Mouse (Mus musculus) C2C12 (cell line): ENCODE data around the gene D630003M21Rik.

Experiments used
- CEBPB ChIP-seq: IDR thresholded peaks from one replicate; pipeline ENCODE4 v1.6.1; 2011; ENCODE audit warnings: low read depth, mild to moderate bottlenecking, control low read depth, moderate library complexity
- CTCF ChIP-seq: IDR thresholded peaks from one replicate; pipeline ENCODE4 v1.5.1; 2011; ENCODE audit not compliant: control insufficient read depth, insufficient read depth, insufficient read length
- FOSL1 ChIP-seq: IDR thresholded peaks from one replicate; pipeline ENCODE4 v1.8.0; 2011; ENCODE audit warnings: mild to moderate bottlenecking, low read length; ENCODE audit not compliant: poor library complexity, insufficient read depth, severe bottlenecking
- MAX ChIP-seq: IDR thresholded peaks from one replicate; pipeline ENCODE4 v1.6.1; 2011; ENCODE audit warnings: mild to moderate bottlenecking, control low read depth
- MYOD1 ChIP-seq: IDR thresholded peaks from one replicate; pipeline ENCODE4 v1.6.1; 2011; ENCODE audit warnings: low read depth; ENCODE audit not compliant: control insufficient read depth, insufficient read length
- MYOG ChIP-seq: IDR thresholded peaks from one replicate; pipeline ENCODE4 v1.6.1; 2011; ENCODE audit not compliant: control insufficient read depth, insufficient read length; ENCODE audit errors: extremely low read depth
- USF1 ChIP-seq: IDR thresholded peaks from one replicate; pipeline ENCODE4 v1.6.1; 2011; ENCODE audit warnings: low read depth, mild to moderate bottlenecking, control low read depth, moderate library complexity

- no peak for TF ChIP-seq CTCF
- no peak for TF ChIP-seq MAX
- no peak for TF ChIP-seq USF1
- TF ChIP-seq MYOG = no peak
- TF ChIP-seq CEBPB = no peak
- TF ChIP-seq MYOD1 = no peak
- no peak for TF ChIP-seq FOSL1
These were observed 83.4 kb downstream of the D630003M21Rik start for GRCm38 (mm10) chr2:158145528-158146065.
